Mouse (Mus musculus) T-cell, adult 2 months (primary cell): Measurements from ENCODE around the gene Fam120a.

Experiments
- DNase-seq: peaks from one replicate; pipeline ENCODE4 v3.0.0; 2022; ENCODE audit warnings: low spot score

The Fam120a gene

GRCm38 (mm10) chr13:48967956-48968749, at the start of gene Fam120a:
Gene Fam120a (minus strand): TSS chr13:48968017.
- DNase-seq = peak; percentile 80

GRCm38 (mm10) chr13:49017375-49017774, 49.6 kb upstream of the Fam120a start:
- no peak for DNase-seq

GRCm38 (mm10) chr13:49016311-49016761, 48.5 kb upstream of the Fam120a start:
- no peak for DNase-seq

- DNase-seq = peak; percentile 61
Measured at GRCm38 (mm10) chr13:49015366-49016306, 47.8 kb upstream of the Fam120a start.

- peak; percentile 23 for DNase-seq
Measured at GRCm38 (mm10) chr13:49013206-49013794, 45.5 kb upstream of the Fam120a start.

GRCm38 (mm10) chr13:49001691-49002090, 33.9 kb upstream of the Fam120a start:
- DNase-seq = no peak

- DNase-seq = peak; percentile 52
Measured at GRCm38 (mm10) chr13:48998591-48998990, 30.8 kb upstream of the Fam120a start.

- DNase-seq = no peak
Measured at GRCm38 (mm10) chr13:48996731-48997130, 28.9 kb upstream of the Fam120a start.

GRCm38 (mm10) chr13:48994903-48995302, 27.1 kb upstream of the Fam120a start:
- DNase-seq = peak; percentile 79

GRCm38 (mm10) chr13:48992914-48993313, 25.1 kb upstream of the Fam120a start:
- no peak for DNase-seq

- DNase-seq = no peak
Measured at GRCm38 (mm10) chr13:48990138-48990537, 22.3 kb upstream of the Fam120a start.

GRCm38 (mm10) chr13:48982482-48983098, 14.8 kb upstream of the Fam120a start:
- no peak for DNase-seq

- DNase-seq = peak; percentile 49
Measured at GRCm38 (mm10) chr13:48979069-48979468, 11.3 kb upstream of the Fam120a start.

- peak; percentile 61 for DNase-seq
Measured at GRCm38 (mm10) chr13:48977858-48978257, 10.0 kb upstream of the Fam120a start.

- DNase-seq = no peak
Measured at GRCm38 (mm10) chr13:48974699-48975098, 6.9 kb upstream of the Fam120a start.

GRCm38 (mm10) chr13:48974266-48974665, 6.4 kb upstream of the Fam120a start:
- DNase-seq = no peak

- DNase-seq = no peak
Measured at GRCm38 (mm10) chr13:48973231-48973630, 5.4 kb upstream of the Fam120a start.

- peak; percentile 26 for DNase-seq
Measured at GRCm38 (mm10) chr13:48971033-48971432, 3.2 kb upstream of the Fam120a start.

- DNase-seq = no peak
Measured at GRCm38 (mm10) chr13:48970566-48970965, 2.7 kb upstream of the Fam120a start.

- no peak for DNase-seq
Measured at GRCm38 (mm10) chr13:48968750-48969088, 902 bp upstream of the Fam120a start.

- DNase-seq = peak; percentile 53
Measured at GRCm38 (mm10) chr13:48966851-48967821, 681 bp downstream of the Fam120a start.
